Mouse (Mus musculus) embryonic fibroblast, embryonic 13.5 days (primary cell): ENCODE results near the gene Mtcl1.

ENCODE experiments used
- CTCF ChIP-seq: IDR thresholded peaks from 2 replicates; pipeline ENCODE4 v1.5.1; 2011; ENCODE audit warnings: mild to moderate bottlenecking, control low read depth, low read length, moderate library complexity, borderline replicate concordance; ENCODE audit not compliant: insufficient read depth
- POLR2A ChIP-seq: IDR thresholded peaks from 2 replicates; pipeline ENCODE4 v1.6.1; 2011; ENCODE audit warnings: low read depth, mild to moderate bottlenecking, control low read depth, low read length, moderate library complexity

DNA sequence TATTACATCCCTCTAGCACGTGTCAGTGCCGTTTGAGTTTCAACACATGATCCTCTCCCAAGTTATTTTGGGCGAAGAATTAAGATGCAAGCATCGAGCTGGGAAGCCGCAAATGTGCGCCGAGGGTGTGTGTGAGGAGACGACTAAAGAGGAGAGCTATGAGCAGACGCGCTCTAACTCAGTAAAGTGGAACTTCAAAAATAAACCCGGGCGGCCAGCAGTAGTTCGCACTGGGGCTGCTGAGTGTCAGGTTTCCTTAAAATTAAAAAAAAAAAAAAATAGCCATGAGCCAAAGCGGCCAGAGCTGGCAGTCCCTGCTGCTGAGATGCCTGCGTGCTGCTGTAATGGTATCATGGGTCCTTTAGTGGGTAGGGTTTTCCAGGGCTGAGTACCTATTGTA is 99.4 kb downstream of the Mtcl1 start:
- TF ChIP-seq CTCF (no peak), POLR2A (no peak)
